Mouse (Mus musculus) limb, embryonic 14.5 days (tissue): Measurements from ENCODE around the gene Ppp1r13b. TPM values are rescaled to one million over a fixed set of nuclear protein-coding genes. Genes with fewer than 3 reads are reported as not detected.

ENCODE experiments used
- ATAC-seq: fragments of 200-750 bp; cut with Nextera tagmentation; 2 replicates; pipeline ENCODE4 v1.8.0; 2017; ENCODE audit warnings: low read depth, moderate number of reproducible peaks, moderate TSS enrichment; ENCODE audit not compliant: low FRiP score
- DNase-seq: peaks from one replicate; pipeline ENCODE4 v3.0.0-alpha.2; 2015; ENCODE audit warnings: low spot score
- H3K27ac ChIP-seq: fragments of 300-500 bp; sonication (generic); replicated peaks from 2 replicates; pipeline ENCODE4 v1.5.1; 2014; ENCODE audit warnings: low read depth, mild to moderate bottlenecking, low read length, moderate library complexity, mixed read lengths
- H3K27me3 ChIP-seq: fragments of 300-500 bp; sonication (generic); 2 replicates; pipeline ENCODE4 v1.6.1; 2014; ENCODE audit warnings: low read length, mixed read lengths; ENCODE audit not compliant: control insufficient read depth, insufficient read depth
- H3K36me3 ChIP-seq: fragments of 300-500 bp; sonication (generic); 2 replicates; pipeline ENCODE4 v1.6.1; 2014; ENCODE audit warnings: mild to moderate bottlenecking, low read length, moderate library complexity, mixed read lengths; ENCODE audit not compliant: control insufficient read depth, insufficient read depth
- H3K4me1 ChIP-seq: fragments of 300-500 bp; sonication (generic); 2 replicates; pipeline ENCODE4 v1.6.1; 2014; ENCODE audit warnings: antibody characterized with exemption, low read length, mixed read lengths; ENCODE audit not compliant: control insufficient read depth, insufficient read depth
- H3K4me2 ChIP-seq: fragments of 300-500 bp; sonication (generic); replicated peaks from 2 replicates; pipeline ENCODE4 v1.6.1; 2014; ENCODE audit warnings: low read depth, mild to moderate bottlenecking, low read length, moderate library complexity; ENCODE audit not compliant: severe bottlenecking
- H3K4me3 ChIP-seq: fragments of 300-500 bp; sonication (generic); replicated peaks from 2 replicates; pipeline ENCODE4 v1.5.1; 2014; ENCODE audit warnings: low read length
- H3K9ac ChIP-seq: fragments of 300-500 bp; sonication (generic); 2 replicates; pipeline ENCODE4 v1.6.1; 2014; ENCODE audit warnings: mild to moderate bottlenecking, low read depth, low read length, moderate library complexity; ENCODE audit not compliant: severe bottlenecking
- H3K9me3 ChIP-seq: fragments of 300-500 bp; sonication (generic); 2 replicates; pipeline ENCODE4 v1.6.1; 2016; ENCODE audit warnings: low read length; ENCODE audit not compliant: control insufficient read depth
- POLR2A ChIP-seq: fragments of 200-500 bp; IDR thresholded peaks from 2 replicates; pipeline ENCODE4 v1.8.0; 2012; ENCODE audit warnings: inconsistent platforms, mild to moderate bottlenecking, moderate library complexity, borderline replicate concordance; ENCODE audit not compliant: insufficient read depth, insufficient read length; ENCODE audit errors: extremely low read depth
- WGBS: fragments of 180-500 bp; shearing (Covaris S2); extraction: QIAGEN DNeasy Blood & Tissue Kit; methylation state at CpG from one replicate; pipeline ENCODE4 v1.1.7; 2014; 5-methylcytosine and 5-hydroxymethylcytosine counted together
- polyA plus RNA-seq, 2 experiments: library from polyadenylated mRNA; depleted of rRNA in 1 of 2; stranded (reverse) in 1 of 2; unstranded in 1 of 2; fragments of >200 nt; fragmentation: Nextera tagmentation in 1 of 2; extraction: Ambion mirVana in 1 of 2; gene quantifications; 2 replicates each; pipeline versions ENCODE4 v1.2.1 to v1.2.3; 2012 to 2014

The Ppp1r13b gene
- polyA plus RNA-seq, 2 experiments: 16.8 to 17.3 TPM

DNA sequence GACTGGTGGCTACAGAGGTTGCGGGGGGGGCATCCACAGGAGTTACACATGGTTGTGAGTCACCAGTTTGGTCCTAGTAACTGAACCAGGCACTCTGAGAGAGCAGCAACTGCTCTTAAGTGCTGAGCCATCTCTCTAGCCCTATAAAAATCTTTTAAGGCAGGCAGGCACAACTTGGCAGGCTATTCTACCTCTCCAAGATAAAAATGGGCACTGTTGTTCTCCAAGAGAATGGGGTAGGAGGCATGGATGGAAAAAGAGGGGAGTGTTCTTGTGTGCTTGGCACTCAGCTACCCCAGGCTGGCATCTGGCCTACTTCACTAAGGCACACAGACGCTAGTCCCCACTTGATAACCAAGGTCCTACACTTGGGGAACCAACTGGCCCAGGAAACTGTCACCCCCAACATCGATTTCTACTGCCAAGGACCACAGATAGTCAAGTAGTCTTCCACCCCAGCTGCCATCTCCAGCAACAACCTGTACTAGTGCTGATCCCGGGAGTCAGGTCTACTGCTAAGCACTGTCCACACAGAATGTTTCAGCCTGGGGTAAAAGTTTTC, 19.5 kb downstream of the Ppp1r13b start:
- H3K36me3 ChIP-seq: no peaks in the 10 kb centered on the region
- DNase-seq (no peak), ATAC-seq (no peak)
- TF ChIP-seq POLR2A: no peak
- 86% methylated on average over 4 of the region's 4 CpGs for WGBS
- H3K4me1 ChIP-seq: 0 out of 2 replicates have a peak, but pooled peaks cover 6% of the 10 kb centered on the region
- H3K27ac ChIP-seq: no peak overlapping the region
- no peaks in the 10 kb centered on the region for H3K27me3 ChIP-seq
- no peak overlapping the region for H3K4me3 ChIP-seq
- no peak overlapping the region for H3K9ac ChIP-seq
- no peak overlapping the region for H3K4me2 ChIP-seq
- no peaks in the 10 kb centered on the region for H3K9me3 ChIP-seq

DNA sequence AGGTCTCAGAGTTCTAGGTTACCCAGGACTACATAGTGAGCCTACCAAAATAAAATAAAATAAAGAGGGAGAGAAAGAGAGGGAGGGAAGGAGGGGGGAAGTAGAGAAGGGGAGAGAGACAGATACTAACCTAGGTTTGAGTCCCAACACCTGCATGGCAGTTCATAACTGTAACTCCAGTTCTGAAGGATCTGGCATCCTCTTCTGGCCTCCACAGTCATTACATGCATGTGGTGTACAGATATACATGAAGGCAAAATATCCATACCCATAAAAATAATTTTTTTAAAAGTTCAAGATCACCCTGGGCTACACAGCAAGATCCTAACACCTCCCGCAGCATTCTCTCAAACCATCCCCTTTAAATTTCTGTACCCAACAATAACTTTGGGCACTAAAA, 20.9 kb downstream of the Ppp1r13b start:
- 78% methylated on average over 1 of the region's 1 CpGs for WGBS
- H3K9ac ChIP-seq: no peak overlapping the region
- TF ChIP-seq POLR2A: no peak
- ATAC-seq (no peak), DNase-seq (no peak)
- H3K4me1 ChIP-seq: 0 out of 2 replicates have a peak, but pooled peaks cover 6% of the 10 kb centered on the region
- H3K4me2 ChIP-seq: no peak overlapping the region
- no peak overlapping the region for H3K4me3 ChIP-seq
- H3K27me3 ChIP-seq: no peaks in the 10 kb centered on the region
- H3K9me3 ChIP-seq: no peaks in the 10 kb centered on the region
- no peaks in the 10 kb centered on the region for H3K36me3 ChIP-seq
- no peak overlapping the region for H3K27ac ChIP-seq

DNA sequence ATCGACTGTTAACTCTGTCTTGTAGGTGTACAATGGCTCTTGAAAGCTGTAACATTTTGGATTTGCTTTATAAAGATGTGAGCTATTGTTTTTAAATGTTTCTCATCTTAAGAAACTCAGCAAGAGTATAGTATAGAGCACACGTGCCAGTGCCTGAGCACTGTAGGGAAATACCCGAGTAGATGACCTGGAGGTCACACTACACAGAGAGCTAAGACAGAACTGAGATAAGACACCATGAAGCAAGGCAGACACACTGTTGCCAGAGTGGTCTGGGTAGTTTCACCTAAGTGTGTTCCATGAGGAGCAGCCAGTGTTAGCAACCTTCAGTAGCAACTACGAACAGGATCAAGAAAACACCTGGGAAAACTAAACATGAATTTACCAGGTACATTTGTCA, 25.1 kb downstream of the Ppp1r13b start:
- Histone ChIP-seq H3K4me2 (no peak overlapping the region), H3K27ac (no peak overlapping the region), H3K27me3 (no peaks in the 10 kb centered on the region), H3K4me3 (no peak overlapping the region), H3K9me3 (no peaks in the 10 kb centered on the region), H3K9ac (no peak overlapping the region), H3K4me1 (0 out of 2 replicates have a peak, but pooled peaks cover 6% of the 10 kb centered on the region), H3K36me3 (no peaks in the 10 kb centered on the region)
- DNase-seq (no peak), ATAC-seq (no peak)
- no peak for TF ChIP-seq POLR2A
- 52% methylated on average over 4 of the region's 4 CpGs for WGBS

DNA sequence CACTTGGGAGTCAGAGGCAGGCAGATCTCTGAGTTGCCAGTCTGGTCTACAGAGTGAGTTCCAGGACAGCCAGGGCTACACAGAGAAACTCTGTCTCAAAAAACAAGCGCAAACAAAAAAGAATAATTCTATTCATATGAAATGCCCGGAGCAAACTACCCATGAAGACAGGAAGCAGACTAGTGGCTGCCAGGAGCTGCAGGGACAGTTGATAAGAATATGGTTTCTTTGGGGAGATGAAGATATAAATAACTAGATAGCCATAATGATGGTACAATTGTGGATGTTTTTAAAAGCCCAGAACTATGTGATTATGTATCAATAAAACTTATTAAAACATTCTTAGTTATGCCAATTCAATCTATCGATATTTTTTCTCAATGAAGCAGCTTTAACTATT, 25.9 kb downstream of the Ppp1r13b start:
- TF ChIP-seq POLR2A: no peak
- Histone ChIP-seq H3K4me1 (0 out of 2 replicates have a peak, but pooled peaks cover 6% of the 10 kb centered on the region), H3K9me3 (no peaks in the 10 kb centered on the region), H3K27ac (no peak overlapping the region), H3K4me2 (no peak overlapping the region), H3K27me3 (no peaks in the 10 kb centered on the region), H3K9ac (no peak overlapping the region), H3K36me3 (no peaks in the 10 kb centered on the region), H3K4me3 (no peak overlapping the region)
- WGBS: 88% methylated on average over 3 of the region's 3 CpGs
- ATAC-seq (no peak), DNase-seq (no peak)

DNA sequence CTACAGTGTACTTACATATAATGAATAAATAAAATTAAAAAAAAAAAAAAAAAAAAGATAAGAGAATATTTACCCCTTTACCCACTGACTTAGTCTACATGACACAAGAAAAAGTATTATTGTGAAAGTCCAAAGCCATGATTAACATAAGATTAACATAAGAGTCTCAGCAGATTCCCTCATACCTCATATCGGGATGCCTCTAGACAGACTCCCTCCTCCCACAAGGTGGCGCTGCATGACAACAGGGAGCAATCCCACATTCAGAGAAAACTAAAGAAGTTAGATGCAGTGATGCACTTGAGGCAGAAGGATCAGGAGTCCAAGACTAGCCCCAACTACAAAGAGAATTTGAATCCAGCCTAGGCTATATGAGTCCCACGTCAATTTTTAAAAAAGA, 29.7 kb downstream of the Ppp1r13b start:
- Histone ChIP-seq H3K27me3 (no peaks in the 10 kb centered on the region), H3K4me3 (no peak overlapping the region), H3K4me2 (no peak overlapping the region), H3K27ac (no peak overlapping the region), H3K9ac (no peak overlapping the region), H3K36me3 (no peaks in the 10 kb centered on the region), H3K4me1 (no peaks in the 10 kb centered on the region), H3K9me3 (no peaks in the 10 kb centered on the region)
- WGBS: 13% methylated on average over 3 of the region's 3 CpGs
- ATAC-seq: peak; percentile 62; the same call in 1 of the 2 replicates
- no peak for TF ChIP-seq POLR2A
- DNase-seq: peak; percentile 61

DNA sequence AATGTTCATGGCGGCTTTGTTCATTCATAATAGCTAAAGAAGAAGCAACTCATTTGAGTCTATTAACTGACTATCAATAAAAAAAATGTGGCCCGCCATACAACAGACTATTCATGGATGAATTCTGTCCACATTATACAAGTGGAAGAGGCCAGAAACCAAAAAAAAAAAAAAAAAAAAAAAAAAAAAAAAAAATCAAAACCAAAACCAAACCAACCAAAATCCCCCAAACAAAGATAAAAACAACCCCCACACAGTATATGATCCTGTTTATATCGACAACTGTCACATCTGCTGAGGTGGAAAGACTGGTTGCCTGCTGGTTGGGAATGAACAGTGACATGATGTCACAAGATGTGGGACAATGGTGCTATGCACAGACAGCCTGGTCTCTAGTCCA, 32.4 kb downstream of the Ppp1r13b start:
- no peaks in the 10 kb centered on the region for H3K4me1 ChIP-seq
- ATAC-seq (no peak), DNase-seq (no peak)
- TF ChIP-seq POLR2A: no peak
- no peak overlapping the region for H3K4me3 ChIP-seq
- no peak overlapping the region for H3K9ac ChIP-seq
- WGBS: 82% methylated on average over 3 of the region's 3 CpGs
- H3K27me3 ChIP-seq: no peaks in the 10 kb centered on the region
- H3K27ac ChIP-seq: no peak overlapping the region
- no peak overlapping the region for H3K4me2 ChIP-seq
- H3K36me3 ChIP-seq: peaks cover 5% of the 10 kb centered on the region; the same call in 1 of the 2 replicates
- no peaks in the 10 kb centered on the region for H3K9me3 ChIP-seq
